Mouse (Mus musculus) c-Kit-positive CD71-negative TER-119-negative erythroid progenitor cells, embryonic 14.5 days (primary cell): ENCODE measurements around the gene Sgsm1.

Experiments
- DNase-seq: peaks from one replicate; pipeline ENCODE4 v3.0.0-alpha.2; 2013; ENCODE audit warnings: low read depth

Sgsm1 gene

DNA sequence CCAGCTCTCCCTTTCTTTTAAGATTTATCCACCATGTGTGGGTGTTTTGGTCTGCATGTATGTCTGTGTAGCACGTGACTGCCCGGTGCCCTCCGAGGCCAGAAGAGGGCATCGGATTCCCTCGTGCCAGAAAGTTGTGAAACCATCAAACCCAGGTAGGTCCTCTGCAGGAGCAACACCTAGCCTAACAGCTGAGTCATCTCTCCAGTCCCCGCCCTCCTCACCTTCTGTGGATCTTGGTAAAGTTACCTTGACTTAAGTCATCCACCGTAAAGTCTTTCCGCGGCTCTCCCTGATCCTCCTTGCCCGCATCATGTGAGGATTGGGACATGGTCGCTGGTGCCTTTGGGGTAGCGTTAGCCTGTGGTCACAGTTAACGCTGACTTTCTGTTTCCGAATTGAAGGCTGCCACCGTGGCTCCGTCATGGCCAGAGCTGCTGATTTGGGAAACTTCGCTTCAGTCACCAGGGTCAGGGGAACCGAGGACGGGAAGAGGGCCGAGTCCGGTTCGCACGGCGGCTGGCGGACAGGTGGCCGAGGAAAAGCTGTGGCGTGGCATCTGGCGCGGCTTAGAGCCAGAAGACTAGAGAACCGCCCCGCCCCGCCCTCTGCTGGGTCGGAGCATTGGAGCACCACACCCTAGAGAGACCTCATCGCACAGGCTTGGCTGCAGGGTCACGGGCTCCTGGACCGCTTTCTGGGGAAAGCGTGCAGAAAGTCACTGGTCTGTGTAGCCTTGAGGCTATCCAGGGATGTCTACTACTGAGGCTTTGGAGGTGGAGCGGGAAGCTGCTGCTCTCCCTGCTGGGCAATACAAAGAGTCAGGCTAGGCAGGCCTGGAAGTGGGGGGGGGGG, 13.4 kb upstream of the Sgsm1 start:
- DNase-seq = no peak

DNA sequence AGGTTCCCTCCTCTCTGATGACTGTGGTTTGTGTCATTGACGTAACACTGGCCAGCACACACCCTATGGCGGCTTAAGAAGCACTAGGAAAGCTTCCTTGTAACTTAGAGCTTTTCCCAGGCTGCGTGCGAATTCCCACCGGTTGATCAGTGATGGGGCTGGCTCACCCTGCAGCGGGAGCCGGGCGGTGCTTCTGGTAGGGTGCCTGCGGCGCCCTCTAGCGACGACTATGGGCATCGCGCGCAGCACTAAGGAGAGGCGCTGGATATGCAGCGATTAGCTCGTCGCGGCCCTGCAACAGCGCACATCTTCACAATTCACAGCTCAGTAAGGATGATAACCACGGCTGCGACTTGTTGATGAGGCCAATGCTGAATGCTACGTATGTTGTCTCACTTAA, 3.4 kb upstream of the Sgsm1 start:
- DNase-seq = peak; percentile 24

DNA sequence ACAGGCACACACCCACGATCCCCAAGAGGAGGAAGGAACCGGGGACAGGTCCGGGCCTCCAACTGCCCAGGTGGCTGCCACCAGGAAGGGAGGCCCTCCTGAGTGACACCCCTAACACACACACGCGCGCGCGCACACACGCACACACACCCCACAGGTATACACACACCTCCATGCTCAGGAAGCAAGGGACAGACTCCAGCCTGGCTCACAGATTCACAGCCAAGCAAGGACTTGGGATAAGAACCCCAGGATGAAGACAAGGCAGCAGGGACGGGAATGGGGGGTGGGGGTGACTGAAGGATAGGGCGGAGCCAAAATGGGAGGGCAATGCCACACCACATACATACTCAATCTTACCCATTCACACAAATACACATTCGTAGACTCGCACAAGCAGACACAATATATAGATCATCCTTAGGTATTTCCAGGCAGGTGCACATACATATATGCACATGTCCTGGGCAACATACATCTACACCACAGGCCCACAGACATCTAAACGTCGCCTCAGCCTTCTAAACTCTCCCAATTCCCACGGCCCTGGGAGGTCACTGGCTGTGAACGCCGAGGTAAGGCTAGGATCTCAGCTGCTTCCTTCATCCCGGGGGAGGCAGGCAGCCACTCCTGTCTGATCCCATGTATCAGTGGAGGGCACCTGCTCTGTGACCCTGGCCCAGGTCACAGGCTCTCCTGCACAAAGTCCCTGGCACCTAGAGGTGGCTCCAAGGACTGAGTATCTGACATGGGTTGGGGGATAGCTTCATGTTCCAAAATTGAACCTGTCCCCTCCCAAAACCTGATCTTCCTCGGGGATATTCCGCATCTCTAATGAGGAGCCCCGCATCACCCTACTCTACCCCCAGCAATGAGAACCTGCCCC, 852 bp downstream of the Sgsm1 start:
- DNase-seq = no peak

DNA sequence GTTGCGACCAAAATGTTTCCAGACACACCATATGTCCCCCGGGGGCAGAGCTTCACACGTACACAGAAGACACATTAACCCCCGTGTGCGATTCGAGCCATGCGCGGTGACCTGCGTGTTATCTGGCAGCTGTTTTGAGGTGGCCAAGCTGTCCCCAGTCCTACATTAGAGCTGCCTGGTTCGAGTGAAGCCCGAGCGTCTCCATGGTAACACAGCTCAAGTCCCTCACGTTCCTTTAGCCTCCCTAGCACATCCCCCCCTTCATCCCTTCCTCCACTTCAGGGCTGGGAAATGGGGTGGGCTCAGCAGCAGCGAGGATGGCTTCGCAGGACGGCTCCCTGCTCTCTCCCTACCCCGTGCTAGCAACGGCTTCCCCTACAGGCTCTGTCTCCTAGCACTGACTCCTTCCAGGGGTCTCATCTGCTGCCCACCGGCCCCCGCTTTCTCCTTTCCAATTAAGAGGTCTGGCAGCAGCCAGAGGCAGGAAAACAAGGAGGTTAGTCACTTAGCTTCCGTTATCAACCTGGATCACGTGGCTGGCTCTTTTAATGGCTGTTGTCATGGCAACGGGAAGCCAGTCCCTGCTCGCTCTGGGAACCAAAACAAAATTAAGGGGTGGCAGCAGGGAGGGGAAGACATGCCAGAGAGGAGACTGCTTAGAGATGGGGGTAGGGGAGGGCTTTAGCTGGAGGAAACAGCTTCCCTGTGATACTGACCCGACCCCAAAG, 3.7 kb downstream of the Sgsm1 start:
- no peak for DNase-seq

DNA sequence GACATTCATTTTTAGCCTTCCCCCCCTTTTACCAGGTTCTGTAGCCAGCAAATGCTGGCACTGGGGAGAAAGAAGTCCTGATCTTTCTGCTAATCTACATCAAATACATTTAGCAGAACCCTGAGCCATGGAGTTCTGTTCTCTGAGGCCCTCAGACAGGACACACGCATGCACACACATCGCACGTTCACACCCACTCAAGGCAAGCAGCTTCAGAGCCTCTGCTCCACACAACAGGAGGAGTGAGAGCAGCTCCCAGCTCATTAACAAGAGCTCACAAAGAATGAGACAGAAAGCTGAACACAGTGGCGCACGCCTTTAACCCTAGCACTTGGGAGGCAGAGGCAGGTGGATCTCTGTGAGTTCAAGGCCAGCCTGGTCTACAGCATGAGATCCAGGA, 6.1 kb downstream of the Sgsm1 start:
- no peak for DNase-seq

DNA sequence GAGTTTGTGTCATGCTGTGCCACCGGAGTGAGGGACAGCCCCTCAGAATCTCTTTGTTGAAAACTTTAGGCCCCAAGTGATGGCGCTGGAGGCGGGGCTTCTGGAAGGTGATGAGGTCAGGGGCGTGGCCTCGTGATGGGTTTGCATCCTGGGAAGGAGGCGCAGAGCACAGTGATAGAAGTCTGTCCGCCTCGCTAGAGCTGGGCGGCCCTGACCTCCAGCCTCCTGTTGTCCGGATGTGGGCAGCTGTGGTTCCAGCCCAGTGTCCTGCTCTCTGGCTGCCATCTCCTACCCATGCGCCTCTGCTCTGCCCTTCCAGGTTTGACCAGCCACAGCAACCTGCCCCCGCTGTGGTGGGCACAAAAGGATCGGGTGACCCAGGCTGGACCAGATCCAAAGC, 8.7 kb downstream of the Sgsm1 start:
- no peak for DNase-seq

DNA sequence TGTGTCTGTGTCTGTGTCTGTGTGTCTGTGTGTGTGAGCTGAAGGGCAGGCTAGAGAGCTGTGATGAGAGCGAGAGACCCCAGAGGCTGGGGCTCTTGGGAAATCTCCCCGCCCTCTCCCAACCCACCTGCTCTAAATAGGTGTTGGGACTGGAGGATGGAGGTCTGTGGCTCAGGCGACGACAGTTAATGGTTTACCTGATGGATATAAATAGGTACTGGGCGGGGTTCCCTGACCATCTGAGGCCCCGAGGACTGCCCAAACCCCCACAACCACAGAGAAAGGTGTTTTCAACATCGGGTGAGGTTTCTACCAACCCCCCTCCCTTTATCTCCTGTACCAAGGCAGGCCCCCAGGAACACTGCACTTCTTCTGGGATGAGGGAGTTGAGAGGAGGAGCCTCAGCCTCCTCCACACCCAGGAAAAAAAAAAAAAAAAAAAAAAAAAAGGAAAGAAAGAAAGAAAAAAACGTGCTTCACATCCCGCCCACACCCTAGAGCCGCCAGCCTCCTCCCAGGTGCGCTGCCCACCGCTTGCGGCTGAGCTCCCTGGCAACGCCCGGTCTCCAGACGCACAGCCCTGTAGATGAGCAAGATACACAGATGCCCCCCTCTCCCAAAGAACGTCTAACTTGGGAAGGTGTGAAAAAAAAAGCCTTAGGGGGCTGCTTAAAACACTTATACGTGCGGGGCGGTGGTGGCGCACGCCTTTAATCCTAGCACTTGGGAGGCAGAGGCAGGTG, 10.3 kb downstream of the Sgsm1 start:
- no peak for DNase-seq

DNA sequence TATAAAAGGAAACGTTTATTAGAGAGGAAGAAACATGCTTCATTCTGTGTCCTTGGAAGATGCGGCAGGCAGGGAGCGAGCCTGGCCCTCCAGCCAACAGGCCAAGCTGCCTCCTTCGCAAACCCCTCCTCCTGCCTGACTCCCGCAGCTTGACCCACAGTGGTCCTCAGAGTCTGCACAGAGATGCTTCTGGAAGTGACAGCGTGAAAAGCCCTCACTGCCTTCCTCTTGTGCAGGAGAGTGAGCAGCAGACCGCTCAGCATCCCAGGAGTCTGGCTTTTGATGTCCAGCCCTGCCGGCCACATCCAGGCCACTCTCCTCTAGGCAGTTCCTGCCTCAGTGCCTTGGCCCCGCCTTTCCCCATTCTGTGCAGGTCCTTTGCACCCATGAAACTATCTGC, 11.2 kb downstream of the Sgsm1 start:
- no peak for DNase-seq

DNA sequence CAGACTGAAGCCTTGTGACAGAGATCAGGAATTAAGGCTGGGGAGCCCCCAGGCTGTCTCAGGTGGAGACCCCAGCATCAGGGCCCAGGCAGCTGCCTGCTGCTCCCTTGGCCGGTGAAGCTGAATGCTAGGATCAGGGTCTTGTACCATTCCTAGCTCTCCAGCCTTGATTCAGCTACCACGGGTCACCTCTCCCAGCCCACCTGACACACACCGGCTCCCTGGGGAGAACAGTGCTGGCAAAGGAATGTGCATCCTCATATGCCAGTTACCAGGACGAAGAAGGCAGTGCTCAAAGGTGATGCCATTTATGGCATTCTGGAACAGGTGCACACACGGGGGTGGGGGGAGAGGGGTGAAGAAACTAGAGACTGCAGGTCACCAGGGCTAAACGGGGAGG, 11.8 kb downstream of the Sgsm1 start:
- DNase-seq = no peak

DNA sequence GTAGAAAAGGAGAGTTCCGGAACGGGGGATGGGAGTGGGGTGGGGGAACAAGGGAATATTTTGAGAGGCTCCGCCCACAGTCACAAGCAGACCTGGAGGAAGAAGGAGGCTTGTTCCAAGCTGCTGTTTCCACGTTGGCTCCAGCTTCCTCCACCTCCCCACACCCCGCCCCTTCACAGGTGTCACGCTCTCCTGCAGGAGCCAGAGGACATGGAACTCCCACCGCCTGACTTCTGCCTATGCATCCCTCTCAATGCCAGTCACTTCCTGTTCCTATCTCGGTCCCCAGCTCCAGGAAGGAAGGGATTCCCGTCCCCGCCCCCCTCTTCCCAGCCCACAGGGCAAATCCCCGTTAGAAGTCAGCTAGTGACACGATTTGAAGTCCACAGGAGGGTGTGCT, 12.5 kb downstream of the Sgsm1 start:
- DNase-seq = no peak

DNA sequence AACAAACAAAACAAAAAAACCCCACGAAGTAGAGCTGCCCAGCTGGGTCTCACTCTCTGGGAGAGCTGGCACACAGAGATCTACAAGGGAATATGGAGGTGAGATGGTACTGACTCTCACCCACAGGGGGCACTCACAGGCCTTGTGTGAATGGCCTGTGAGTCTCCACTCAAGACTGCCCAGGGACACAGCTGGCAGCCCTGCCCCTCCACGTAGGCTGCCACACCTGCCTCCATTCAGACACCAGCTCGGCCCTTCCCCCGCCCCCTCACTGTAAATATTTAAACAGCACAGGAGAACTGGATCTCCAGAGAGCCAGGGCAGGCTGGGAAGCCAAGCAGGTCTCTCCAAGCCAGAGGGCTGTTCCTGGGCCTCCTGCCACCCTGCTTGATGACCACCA, 14.8 kb downstream of the Sgsm1 start:
- DNase-seq = no peak

DNA sequence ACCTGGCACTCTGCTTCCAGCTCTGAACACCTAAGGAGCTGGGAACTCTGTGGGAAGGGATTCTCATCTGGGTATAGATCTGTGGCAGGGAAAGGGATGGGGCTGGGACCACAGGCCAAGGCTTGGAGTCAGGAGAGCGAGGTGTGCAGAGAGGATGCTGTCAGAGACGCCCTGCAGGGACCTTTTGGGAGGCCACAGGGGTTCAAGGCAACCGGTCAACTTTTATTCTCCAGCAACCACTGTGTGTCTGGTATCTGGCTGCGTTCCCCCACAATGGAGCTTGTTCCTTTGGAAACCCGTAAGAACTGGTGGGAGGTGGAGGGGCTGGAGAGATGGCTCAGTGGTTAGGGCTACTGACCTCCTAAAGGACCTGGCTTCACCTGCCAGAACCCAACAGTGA, 16.0 kb downstream of the Sgsm1 start:
- no peak for DNase-seq

DNA sequence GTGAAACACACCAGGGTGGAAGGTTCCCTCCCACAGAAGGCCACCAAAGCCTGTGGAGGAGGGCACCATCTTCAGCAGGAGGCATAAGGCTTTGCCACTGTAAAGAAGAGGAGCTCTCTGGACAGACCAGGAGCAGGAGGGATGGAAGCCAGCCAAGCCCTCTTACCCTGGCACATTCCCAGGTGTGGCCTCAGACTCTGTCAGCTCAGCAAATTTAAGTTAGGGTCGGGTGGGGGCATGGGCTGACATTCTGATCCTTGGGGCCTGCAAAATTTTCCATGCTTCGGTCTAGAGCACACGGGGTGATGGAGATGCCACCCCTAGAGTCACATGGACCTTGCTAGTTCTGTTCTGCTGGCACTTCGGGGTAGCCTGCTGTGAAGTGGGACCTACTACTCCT, 17.1 kb downstream of the Sgsm1 start:
- no peak for DNase-seq

DNA sequence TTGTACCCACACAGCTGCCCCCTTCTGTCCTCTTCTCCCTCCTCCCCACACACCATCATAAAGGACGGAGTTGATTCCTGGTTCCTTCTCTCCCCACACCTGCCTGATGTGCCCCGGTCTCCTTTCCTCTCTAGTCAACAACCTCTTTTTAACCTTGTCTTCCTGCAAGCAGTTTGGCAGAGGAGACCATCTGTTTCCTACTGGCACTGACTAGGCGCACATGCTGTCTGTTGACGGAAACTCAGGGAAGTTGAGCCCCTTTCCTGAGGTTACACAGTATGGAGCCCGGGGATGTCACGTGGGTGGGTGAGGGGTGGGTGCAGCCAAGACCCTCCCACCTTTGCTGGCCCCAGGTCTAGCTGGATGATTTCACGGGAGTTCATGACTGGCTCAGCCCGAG, 17.8 kb downstream of the Sgsm1 start:
- no peak for DNase-seq

DNA sequence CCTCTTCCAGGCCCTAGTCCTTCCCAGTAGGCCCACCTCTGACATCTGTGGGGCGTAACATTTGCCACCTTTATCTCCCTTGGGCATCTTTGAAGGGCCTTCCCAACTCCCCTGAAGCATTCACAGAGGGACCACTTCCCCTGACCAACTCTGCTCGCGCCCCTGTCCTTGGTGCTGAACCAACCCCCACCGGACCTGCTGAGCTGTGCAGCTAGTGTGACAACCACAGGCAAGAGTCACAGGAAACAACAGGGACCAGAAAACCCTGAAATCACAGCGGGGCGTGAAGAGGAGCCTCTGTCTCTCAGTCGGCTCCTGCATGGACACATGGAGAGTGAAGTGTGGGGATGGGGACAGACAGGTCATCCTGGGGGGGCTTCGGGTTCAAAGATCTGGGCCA, 18.4 kb downstream of the Sgsm1 start:
- peak; percentile 44 for DNase-seq

DNA sequence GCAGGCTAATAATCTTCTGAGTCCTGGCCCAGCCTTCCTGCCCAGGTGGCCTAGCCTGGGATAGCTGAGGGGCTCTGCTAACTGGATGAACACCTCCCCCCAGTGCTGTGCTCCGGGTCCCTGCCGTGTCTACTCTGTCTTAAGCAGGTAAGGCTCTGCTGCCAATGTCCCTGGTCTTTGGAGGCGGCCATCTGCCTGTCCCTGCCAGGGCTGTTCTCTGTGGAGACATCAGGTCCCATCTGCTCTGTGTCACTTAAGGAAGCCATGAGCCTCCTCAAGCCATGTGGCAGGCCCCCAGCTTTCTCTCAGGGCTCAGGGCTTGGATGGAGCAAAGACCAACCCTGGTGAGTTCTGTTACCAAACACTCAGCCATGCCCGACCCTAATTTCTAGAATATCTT, 19.5 kb downstream of the Sgsm1 start:
- no peak for DNase-seq

DNA sequence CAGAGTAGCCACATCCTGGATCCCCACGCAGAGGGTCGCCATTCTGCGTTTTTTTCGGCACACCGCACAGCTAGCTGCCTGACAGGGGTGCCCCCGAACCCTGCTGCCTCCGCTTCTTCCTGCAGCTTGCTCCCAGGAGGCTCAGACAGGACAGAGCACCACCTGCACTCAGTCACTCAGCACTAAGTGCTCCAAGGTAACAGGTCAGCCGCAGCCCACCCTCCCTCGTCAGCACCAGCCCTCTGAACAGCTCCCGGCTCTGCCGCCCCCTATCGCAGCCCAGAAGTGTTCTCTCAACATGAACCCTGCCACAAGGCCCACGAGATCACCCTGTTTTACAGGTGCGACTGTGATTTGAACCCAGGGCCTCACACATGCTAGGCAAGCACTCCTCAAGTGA, 20.4 kb downstream of the Sgsm1 start:
- no peak for DNase-seq

DNA sequence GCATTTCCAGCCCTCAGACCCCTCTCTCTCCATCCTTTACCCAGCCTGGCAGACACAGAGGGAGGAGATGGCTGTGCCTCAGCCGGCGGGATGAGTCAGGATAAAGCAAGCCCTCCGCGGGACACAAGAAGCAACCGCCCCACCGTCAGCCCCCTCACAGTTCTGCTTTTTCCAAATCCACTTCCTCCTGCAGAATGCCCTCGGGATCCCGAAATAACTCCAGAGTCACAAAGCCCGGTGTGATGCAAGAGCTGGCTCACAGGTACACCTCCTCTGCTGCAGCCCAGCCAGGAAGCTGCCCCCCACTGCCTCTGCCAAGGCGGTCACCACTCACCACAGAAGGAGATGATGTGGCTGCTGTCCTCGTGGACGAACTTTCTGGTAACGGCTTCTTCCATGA, 22.1 kb downstream of the Sgsm1 start:
- no peak for DNase-seq

DNA sequence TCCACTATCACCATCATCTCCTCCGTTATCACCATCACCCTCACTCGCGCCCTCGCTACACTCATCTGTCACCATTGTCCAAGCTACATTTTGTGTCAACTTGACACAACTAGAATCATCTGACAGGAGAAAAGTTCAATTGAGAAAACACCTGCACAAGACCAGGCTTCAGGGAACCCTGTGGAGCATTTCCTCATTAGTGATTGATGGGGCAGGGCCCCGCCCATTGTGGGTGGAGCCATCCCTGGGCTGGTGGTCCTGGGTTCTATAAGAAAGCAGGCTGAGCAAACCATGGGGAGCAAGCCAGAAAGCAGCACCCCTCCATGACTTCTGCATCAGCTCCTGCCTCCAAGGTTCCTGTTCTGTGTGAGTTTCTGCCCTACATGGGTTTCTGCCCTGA, 22.8 kb downstream of the Sgsm1 start:
- DNase-seq = no peak

DNA sequence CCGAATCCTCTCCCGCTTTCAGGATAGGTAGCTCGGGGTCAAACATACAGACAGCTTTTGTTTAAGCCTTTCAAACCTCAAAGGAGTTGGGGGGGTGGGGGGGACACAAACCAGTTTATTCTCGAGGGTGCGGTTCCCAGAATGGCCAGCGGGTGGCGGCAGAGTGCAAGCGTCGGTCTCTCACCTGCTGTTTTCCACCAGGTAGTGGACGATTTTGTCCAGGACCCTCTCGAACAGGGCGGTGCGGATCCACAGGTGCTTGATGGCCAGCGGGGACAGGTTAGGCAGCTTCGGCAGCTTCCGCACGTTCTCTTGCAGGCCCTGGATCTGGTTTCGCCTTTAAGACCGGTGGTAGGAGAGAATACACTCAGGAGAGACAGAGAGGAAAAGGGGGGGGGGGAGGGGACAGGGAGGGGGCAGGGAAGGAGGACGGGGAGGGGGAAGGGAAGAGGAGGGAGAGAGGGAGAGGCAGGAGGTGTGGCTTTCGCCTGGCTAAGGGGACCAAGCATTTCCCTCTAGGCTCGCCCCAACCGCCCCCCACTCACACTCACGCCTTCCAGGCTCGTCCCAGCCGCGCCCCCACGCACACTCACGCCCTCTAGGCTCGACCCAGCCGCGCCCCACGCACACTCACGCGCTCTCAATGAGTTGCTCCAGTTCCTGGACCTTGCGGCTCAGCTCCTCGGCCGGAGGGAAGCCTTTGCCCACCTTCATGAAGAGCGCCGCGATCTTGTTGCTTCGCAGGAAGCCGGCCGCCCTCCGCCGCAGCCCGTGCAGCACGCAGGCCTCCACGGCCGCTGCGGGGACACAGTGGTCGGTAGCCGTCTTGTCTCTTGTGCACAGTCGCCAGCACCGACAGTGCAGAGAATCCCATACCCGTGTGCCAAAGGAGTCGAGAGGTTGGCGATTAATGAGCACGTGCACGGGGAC, 23.7 kb downstream of the Sgsm1 start:
- DNase-seq = no peak

DNA sequence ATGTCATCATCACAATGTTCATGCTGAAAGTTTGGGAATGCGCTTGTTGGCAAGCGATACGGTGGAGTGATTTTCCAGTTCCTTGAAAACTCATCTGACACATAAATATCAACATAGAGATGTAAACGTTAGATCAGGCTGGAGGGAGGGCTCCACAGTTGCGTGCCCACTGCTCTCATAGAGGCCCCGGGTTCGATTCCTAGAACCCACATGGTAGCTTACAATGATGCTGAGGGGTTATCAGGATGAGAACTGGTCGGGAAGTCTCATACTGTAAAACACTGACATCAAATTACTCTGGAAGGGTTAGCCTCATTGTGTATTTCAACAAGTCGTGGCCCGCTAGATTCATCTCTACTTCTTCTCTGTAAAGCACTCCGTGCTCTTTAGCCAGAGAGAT, 24.5 kb downstream of the Sgsm1 start:
- DNase-seq = no peak
